Mouse (Mus musculus) liver, embryonic 14.5 days (tissue): ENCODE data around the gene Gm28230. TPM values are rescaled to one million over a fixed set of nuclear protein-coding genes. Genes with fewer than 3 reads are reported as not detected.

Experiments used
- ATAC-seq: fragments of 200-750 bp; cut with Nextera tagmentation; 2 replicates; pipeline ENCODE4 v1.8.0; 2017; ENCODE audit warnings: moderate number of reproducible peaks, mild to moderate bottlenecking, moderate library complexity; ENCODE audit not compliant: insufficient read depth
- DNase-seq, 3 experiments: peaks; one replicate each; pipeline ENCODE4 v3.0.0-alpha.2; 2012 to 2013; ENCODE audit warnings: low read depth in 3 of 3, low spot score in 3 of 3
- H3K27ac ChIP-seq: fragments of 300-500 bp; sonication (generic); 2 replicates; pipeline ENCODE4 v1.5.1; 2014; ENCODE audit warnings: moderate library complexity, mild to moderate bottlenecking, control low read depth, inconsistent platforms
- H3K27me3 ChIP-seq: fragments of 300-500 bp; sonication (generic); 2 replicates; pipeline ENCODE4 v1.6.1; 2014; ENCODE audit warnings: mild to moderate bottlenecking, low read length, moderate library complexity; ENCODE audit not compliant: control insufficient read depth, insufficient read depth
- H3K36me3 ChIP-seq: fragments of 300-500 bp; sonication (generic); replicated peaks from 2 replicates; pipeline ENCODE4 v1.6.1; 2014; ENCODE audit warnings: low read depth; ENCODE audit not compliant: control insufficient read depth, insufficient read depth
- H3K4me1 ChIP-seq, 2 experiments: fragments of 200-500 bp in 1 of 2; fragments of 300-500 bp in 1 of 2; sonication (generic) in 1 of 2; replicated peaks; 2 replicates each; pipeline ENCODE4 v1.6.1; 2012 to 2014; ENCODE audit warnings: antibody characterized with exemption in 1 of 2, inconsistent platforms in 1 of 2, low read length in 1 of 2; ENCODE audit not compliant: control insufficient read depth in 2 of 2, insufficient read depth in 2 of 2
- H3K4me2 ChIP-seq: fragments of 300-500 bp; sonication (generic); 2 replicates; pipeline ENCODE4 v1.6.1; 2014; ENCODE audit warnings: low read depth, mild to moderate bottlenecking, control low read depth, moderate library complexity
- H3K4me3 ChIP-seq, 2 experiments: fragments of 200-500 bp in 1 of 2; fragments of 300-500 bp in 1 of 2; sonication (generic) in 1 of 2; 2 replicates each; pipeline ENCODE4 v1.5.1; 2012 to 2014; ENCODE audit warnings: low read depth in 2 of 2, low read length in 2 of 2, mild to moderate bottlenecking in 2 of 2, control low read depth in 1 of 2, inconsistent platforms in 1 of 2, moderate library complexity in 1 of 2; ENCODE audit not compliant: insufficient read depth in 1 of 2
- H3K9ac ChIP-seq: fragments of 300-500 bp; sonication (generic); replicated peaks from 2 replicates; pipeline ENCODE4 v1.6.1; 2014; ENCODE audit warnings: mild to moderate bottlenecking, control low read depth, moderate library complexity
- H3K9me3 ChIP-seq: fragments of 300-500 bp; sonication (generic); 2 replicates; pipeline ENCODE4 v1.6.1; 2016; ENCODE audit warnings: low read length, mixed read lengths; ENCODE audit not compliant: control insufficient read depth
- CTCF ChIP-seq: IDR thresholded peaks from 2 replicates; pipeline ENCODE4 v1.5.1; 2016; ENCODE audit warnings: antibody characterized with exemption, low read depth, control low read depth
- EP300 ChIP-seq: IDR thresholded peaks from 2 replicates; pipeline ENCODE4 v1.6.1; 2016; ENCODE audit warnings: antibody characterized with exemption, low read depth
- WGBS: fragments of 180-500 bp; shearing (Covaris S2); extraction: QIAGEN DNeasy Blood & Tissue Kit; methylation state at CpG from one replicate; pipeline ENCODE4 v1.1.7; 2014; ENCODE audit not compliant: insufficient replicate concordance; 5-methylcytosine and 5-hydroxymethylcytosine counted together
- polyA plus RNA-seq, 2 experiments: library from polyadenylated mRNA; depleted of rRNA in 1 of 2; stranded (reverse) in 1 of 2; unstranded in 1 of 2; fragments of >200 nt; fragmentation: Nextera tagmentation in 1 of 2; extraction: Ambion mirVana in 1 of 2; gene quantifications; 2 replicates each; pipeline versions ENCODE4 v1.2.1 to v1.2.3; 2012 to 2014

The Gm28230 gene
- polyA plus RNA-seq, 2 experiments, result not detected

DNA sequence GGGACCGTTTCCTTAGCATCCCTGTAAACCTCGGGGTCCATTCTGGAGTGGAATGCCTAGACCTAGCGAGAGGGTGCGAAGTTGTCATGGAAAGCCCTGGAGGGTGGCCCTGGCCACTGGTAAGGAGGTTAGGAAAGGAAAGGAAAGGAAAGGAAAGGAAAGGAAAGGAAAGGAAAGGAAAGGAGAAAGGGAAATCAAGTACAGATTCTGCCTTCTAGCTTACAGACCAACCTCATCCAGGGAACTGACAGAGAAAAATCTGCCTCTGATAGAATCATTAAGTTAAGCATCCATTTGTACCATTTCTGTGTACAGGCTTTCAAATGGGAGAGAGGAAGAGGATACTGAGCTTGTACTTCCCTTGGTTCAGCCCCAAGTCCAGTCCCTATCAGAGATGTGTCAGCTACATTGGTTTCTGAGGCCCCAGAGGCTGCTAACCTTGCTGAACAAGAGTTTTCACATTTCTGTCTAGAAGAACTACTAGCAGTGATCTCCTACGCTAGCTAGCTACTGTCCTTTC lies 24.3 kb downstream of the Gm28230 start:
- Histone ChIP-seq H3K27ac (no peak overlapping the region), H3K4me3 (no peak overlapping the region), H3K4me2 (no peak overlapping the region), H3K9ac (no peak overlapping the region), H3K27me3 (peaks cover 96% of the 10 kb centered on the region), H3K9me3 (no peaks in the 10 kb centered on the region), H3K4me1 (no peaks in the 10 kb centered on the region), H3K36me3 (no peaks in the 10 kb centered on the region)
- 27% methylated on average over 5 of the region's 5 CpGs for WGBS
- TF ChIP-seq CTCF (no peak), EP300 (no peak)
- ATAC-seq, result no peak
- DNase-seq, result no peak

DNA sequence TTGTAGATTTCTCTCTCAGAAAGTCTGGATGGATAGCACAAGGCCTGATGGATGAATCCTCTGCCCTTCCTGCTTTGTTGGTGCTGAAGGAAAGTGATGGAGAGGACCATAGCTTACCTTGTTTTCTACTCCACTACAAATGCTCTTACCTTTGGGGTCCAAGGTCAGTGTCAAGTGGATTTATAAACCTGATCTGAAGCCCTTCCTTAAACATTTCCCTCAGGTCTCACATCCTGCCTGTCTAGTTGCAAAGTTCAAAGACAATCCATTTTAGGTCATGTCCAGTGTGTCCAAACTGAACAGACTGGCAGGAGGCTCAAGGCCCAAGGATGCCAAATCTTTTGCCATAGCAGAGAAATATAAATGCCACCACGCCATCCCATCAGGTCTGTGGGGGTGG lies 25.3 kb downstream of the Gm28230 start:
- ATAC-seq (no peak), DNase-seq (no peak)
- WGBS, result 32% methylated on average over 1 of the region's 1 CpGs
- no peak overlapping the region for H3K4me2 ChIP-seq
- H3K9me3 ChIP-seq, result no peaks in the 10 kb centered on the region
- H3K4me3 ChIP-seq, result no peak overlapping the region
- H3K9ac ChIP-seq, result no peak overlapping the region
- H3K36me3 ChIP-seq, result no peaks in the 10 kb centered on the region
- H3K4me1 ChIP-seq, result no peaks in the 10 kb centered on the region
- no peak for TF ChIP-seq EP300
- no peak for TF ChIP-seq CTCF
- peaks cover 85% of the 10 kb centered on the region for H3K27me3 ChIP-seq
- H3K27ac ChIP-seq, result no peak overlapping the region

DNA sequence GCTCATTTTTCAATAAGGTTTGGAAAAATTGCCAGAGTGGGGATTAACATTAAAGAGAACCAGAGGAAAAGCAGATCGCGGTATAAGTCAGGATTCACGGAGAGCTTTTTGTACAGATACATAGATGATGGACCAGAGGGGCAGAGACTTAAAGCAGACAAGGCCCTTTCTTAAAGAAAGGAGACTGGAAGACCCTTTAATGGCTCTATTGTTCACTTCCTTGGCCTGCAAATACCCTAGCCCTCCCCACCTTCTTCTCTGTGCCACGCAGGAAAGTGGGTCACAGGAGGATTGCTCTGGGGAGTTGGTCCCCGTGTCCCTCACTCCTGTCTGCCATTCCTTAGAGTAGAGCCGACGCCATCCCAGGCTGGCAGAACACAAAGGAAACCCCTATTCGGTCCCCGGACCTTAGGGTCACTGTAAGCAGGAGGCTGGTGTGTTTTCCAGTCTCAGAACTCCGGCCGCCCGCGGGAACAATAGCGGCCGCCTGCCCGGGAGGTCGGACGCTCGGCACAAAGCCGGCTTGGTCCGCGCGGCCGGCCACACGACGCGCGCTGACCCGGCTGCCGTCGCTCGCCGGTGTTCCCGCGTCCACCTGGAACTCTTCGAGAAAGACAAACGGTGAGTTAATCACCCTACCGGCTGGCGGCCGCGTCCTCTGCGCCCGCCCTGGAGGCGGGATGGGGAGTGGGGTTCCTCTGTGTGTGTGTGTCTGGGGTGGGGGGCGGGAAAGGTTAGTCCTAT lies 26.1 kb downstream of the Gm28230 start:
- H3K4me3 ChIP-seq, result no peak overlapping the region

DNA sequence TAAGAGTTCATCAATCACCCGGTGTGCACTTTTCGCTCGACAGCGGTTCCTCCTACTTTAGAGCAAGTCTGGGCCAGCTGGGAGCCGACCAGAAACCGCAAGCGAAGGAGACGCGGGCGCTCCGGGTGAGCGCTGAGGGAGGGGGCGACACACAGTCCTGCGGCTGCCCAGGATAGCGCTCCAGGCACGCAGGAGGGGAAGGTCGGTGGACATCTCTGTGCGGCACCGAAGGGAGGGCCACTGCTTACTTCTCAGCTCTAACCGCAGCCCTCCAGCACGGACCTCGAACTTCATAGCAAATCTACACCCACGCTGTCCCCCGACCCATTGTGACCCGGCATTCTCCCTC lies 26.6 kb downstream of the Gm28230 start:
- Histone ChIP-seq H3K9me3 (no peaks in the 10 kb centered on the region), H3K4me3 (no peak overlapping the region), H3K4me1 (no peaks in the 10 kb centered on the region), H3K9ac (no peak overlapping the region), H3K27me3 (peaks cover 73% of the 10 kb centered on the region), H3K36me3 (no peaks in the 10 kb centered on the region), H3K4me2 (no peak overlapping the region), H3K27ac (no peak overlapping the region)
- no peak for DNase-seq
- 0% methylated on average over 22 of the region's 25 CpGs for WGBS
- no peak for TF ChIP-seq CTCF
- no peak for TF ChIP-seq EP300
- ATAC-seq, result no peak

More for the DNA sequence above, 26.1 kb downstream of the Gm28230 start:
- Histone ChIP-seq H3K9me3 (no peaks in the 10 kb centered on the region), H3K9ac (no peak overlapping the region), H3K4me1 (no peaks in the 10 kb centered on the region), H3K4me2 (no peak overlapping the region), H3K36me3 (no peaks in the 10 kb centered on the region), H3K27ac (no peak overlapping the region), H3K27me3 (peaks cover 78% of the 10 kb centered on the region)
- DNase-seq (no peak), ATAC-seq (no peak)
- TF ChIP-seq EP300 (no peak), CTCF (no peak)
- 4% methylated on average over 45 of the region's 45 CpGs for WGBS

DNA sequence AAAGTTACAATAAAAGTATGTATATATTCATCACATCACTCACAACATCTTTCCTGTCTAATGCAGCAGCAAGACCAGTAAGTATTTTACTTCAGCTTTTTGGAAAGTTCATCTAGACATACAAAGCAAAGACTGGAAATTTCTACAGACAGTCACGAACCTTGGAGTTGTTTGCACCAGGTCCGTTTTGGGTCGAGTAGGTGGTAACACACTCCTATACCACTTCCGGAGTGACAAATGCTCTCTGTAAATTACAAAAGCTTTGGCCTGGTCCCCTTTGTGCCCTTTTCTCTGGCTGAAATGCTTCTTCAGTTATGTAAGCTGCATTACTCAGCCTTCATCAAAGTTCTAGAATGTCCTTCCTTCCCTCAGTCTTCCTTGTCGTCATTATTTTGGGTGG lies 27.2 kb downstream of the Gm28230 start:
- ATAC-seq, result no peak
- Histone ChIP-seq H3K4me2 (no peak overlapping the region), H3K4me3 (no peak overlapping the region), H3K36me3 (no peaks in the 10 kb centered on the region), H3K9me3 (no peaks in the 10 kb centered on the region), H3K4me1 (no peaks in the 10 kb centered on the region), H3K27ac (no peak overlapping the region), H3K27me3 (peaks cover 71% of the 10 kb centered on the region), H3K9ac (no peak overlapping the region)
- TF ChIP-seq EP300 (no peak), CTCF (no peak)
- WGBS, result 13% methylated on average over 5 of the region's 5 CpGs
- DNase-seq, result no peak
